Mouse (Mus musculus) stomach, embryonic 15.5 days (tissue): ENCODE data around the gene Rdh7. TPM values are rescaled to one million over a fixed set of nuclear protein-coding genes. Genes with fewer than 3 reads are reported as not detected.
"Not testable (repeated sequence)": the region's sequence is repeated elsewhere in the genome, so short reads cannot be mapped to it uniquely, and the experiment has no call there.

Source experiments
- ATAC-seq: fragments of 200-750 bp; cut with Nextera tagmentation; 2 replicates; pipeline ENCODE4 v1.8.0; 2017; ENCODE audit warnings: low read depth, moderate number of reproducible peaks, moderate TSS enrichment; ENCODE audit not compliant: insufficient read depth, low FRiP score
- H3K27ac ChIP-seq: fragments of 300-500 bp; sonication (generic); 2 replicates; pipeline ENCODE4 v1.5.1; 2015; ENCODE audit warnings: mild to moderate bottlenecking, inconsistent platforms
- H3K27me3 ChIP-seq: fragments of 300-500 bp; sonication (generic); replicated peaks from 2 replicates; pipeline ENCODE4 v1.6.1; 2015; ENCODE audit warnings: inconsistent platforms
- H3K36me3 ChIP-seq: fragments of 300-500 bp; sonication (generic); 2 replicates; pipeline ENCODE4 v1.6.1; 2015; ENCODE audit warnings: inconsistent platforms
- H3K4me1 ChIP-seq: fragments of 300-500 bp; sonication (generic); 2 replicates; pipeline ENCODE4 v1.6.1; 2015; ENCODE audit warnings: inconsistent platforms
- H3K4me2 ChIP-seq: fragments of 300-500 bp; sonication (generic); 2 replicates; pipeline ENCODE4 v1.6.1; 2015; ENCODE audit warnings: mild to moderate bottlenecking, inconsistent platforms
- H3K4me3 ChIP-seq: fragments of 300-500 bp; sonication (generic); replicated peaks from 2 replicates; pipeline ENCODE4 v1.5.1; 2015; ENCODE audit warnings: inconsistent platforms
- H3K9ac ChIP-seq: fragments of 300-500 bp; sonication (generic); 2 replicates; pipeline ENCODE4 v1.6.1; 2015; ENCODE audit warnings: inconsistent platforms
- H3K9me3 ChIP-seq: fragments of 300-500 bp; sonication (generic); 2 replicates; pipeline ENCODE4 v1.6.1; 2016; ENCODE audit warnings: inconsistent platforms
- WGBS: fragments of 180-500 bp; shearing (Covaris S2); methylation state at CpG from one replicate; pipeline ENCODE4 v1.1.7; 2015; 5-methylcytosine and 5-hydroxymethylcytosine counted together
- polyA plus RNA-seq: library from polyadenylated mRNA; unstranded; fragments of >200 nt; fragmentation: Nextera tagmentation; extraction: Ambion mirVana; gene quantifications from 2 replicates; pipeline ENCODE4 v1.2.1, GENCODE M21; 2015

Rdh7 gene
- polyA plus RNA-seq, 1 experiment from 2014 or later, result 0.35 TPM

DNA sequence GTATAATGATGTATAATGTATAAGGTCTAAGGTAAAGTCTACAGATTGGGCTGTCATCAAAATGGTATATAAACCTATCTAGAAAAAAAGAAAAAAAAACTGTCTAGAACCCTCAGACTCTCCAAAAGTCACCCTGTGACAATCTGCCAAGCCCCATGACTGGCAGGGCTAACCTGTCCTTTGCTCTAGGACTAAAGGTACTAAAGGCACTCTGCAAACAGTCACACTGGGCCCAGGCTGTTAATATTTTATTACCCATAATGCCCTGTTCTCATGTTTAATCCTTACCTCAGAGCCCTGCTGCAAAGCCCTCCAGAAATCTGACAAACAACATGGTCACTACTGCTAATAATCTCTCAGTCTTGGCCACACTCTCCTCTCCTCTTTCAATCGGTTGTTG lies 2.1 kb downstream of the Rdh7 start:
- 71% methylated on average over 1 of the region's 1 CpGs for WGBS
- Histone ChIP-seq H3K36me3 (no peaks in the 10 kb centered on the region), H3K9ac (no peak overlapping the region)

GRCm38 (mm10) chr10:127881041-127881440 lies 7.6 kb downstream of the Rdh7 start:
- Histone ChIP-seq H3K27ac (no peak overlapping the region), H3K9me3 (no peaks in the 10 kb centered on the region), H3K4me3 (no peak overlapping the region), H3K36me3 (no peaks in the 10 kb centered on the region), H3K27me3 (no peaks in the 10 kb centered on the region), H3K4me2 (no peak overlapping the region), H3K4me1 (peaks cover 10% of the 10 kb centered on the region; the same call in 1 of the 2 replicates), H3K9ac (no peak overlapping the region)
- ATAC-seq, result no peak
- WGBS, result 91% methylated on average over 4 of the region's 4 CpGs

More for the DNA sequence above, 2.1 kb downstream of the Rdh7 start:
- Histone ChIP-seq H3K9me3 (no peaks in the 10 kb centered on the region), H3K27me3 (no peaks in the 10 kb centered on the region), H3K27ac (no peak overlapping the region), H3K4me1 (no peaks in the 10 kb centered on the region), H3K4me3 (no peak overlapping the region), H3K4me2 (no peak overlapping the region)
- ATAC-seq, result no peak

DNA sequence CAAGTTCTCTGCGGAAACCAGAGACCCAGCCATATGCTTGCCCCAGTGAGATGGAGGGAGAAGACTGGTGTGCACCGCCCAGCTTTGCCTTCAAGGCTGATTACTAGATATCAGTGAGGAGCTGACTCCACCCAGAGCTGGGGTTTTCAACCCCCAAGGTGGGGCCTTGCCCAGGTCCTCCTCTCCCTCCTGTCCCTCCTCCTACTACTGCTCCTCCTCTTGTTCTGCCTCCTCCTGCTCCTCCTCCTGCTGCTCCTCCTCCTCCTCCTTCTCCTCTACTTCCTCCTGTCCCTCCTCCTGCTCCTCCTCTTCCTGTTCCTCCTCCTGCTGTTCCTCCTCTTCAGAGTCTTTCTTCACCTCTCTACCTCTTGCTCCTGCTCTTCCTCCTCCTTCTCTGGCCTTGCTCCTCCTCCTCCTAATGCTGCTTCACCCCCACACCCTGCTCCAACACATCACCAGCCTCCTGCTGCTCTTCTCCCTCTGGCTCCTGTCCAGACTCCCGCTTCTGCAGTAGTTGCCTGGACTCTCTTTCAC lies 9.4 kb downstream of the Rdh7 start:
- peak; percentile 51 for ATAC-seq
- Histone ChIP-seq H3K4me1 (peaks cover 10% of the 10 kb centered on the region; the same call in 1 of the 2 replicates), H3K4me3 (no peak overlapping the region), H3K36me3 (no peaks in the 10 kb centered on the region), H3K9me3 (no peaks in the 10 kb centered on the region), H3K4me2 (no peak overlapping the region), H3K27me3 (no peaks in the 10 kb centered on the region), H3K27ac (peak overlapping the region; percentile 71), H3K9ac (no peak overlapping the region)
- WGBS, result 57% methylated on average over 3 of the region's 3 CpGs

GRCm38 (mm10) chr10:127878262-127879057 lies 10.2 kb downstream of the Rdh7 start:
- WGBS, result 48% methylated on average over 3 of the region's 3 CpGs
- Histone ChIP-seq H3K4me3 (no peak overlapping the region), H3K9ac (no peak overlapping the region), H3K4me2 (0 out of 2 replicates have a peak overlapping the region, but pooled peaks have one; percentile 13), H3K4me1 (peaks cover 10% of the 10 kb centered on the region; the same call in 1 of the 2 replicates), H3K36me3 (no peaks in the 10 kb centered on the region), H3K9me3 (no peaks in the 10 kb centered on the region), H3K27ac (peak overlapping the region; percentile 71), H3K27me3 (no peaks in the 10 kb centered on the region)
- ATAC-seq, result peak; percentile 81

DNA sequence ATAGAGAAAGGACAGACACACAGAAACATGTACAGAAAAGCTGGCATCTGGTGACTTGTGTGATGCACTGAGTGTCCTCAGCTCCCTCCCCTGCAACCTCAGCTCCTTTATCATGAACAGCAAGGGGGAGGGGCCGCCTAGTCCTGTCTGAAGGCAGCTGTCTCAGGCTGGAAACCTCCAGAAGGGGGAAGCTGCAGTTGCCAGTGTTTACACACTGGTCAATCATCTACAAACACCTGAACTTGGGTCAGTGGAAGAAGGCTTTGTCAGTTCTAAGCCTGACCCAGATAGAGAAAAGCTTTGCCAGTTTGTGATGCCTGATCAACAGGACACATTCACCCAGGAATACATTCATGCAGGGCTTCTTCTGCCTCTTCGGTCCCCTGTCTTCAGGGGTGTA lies 10.9 kb downstream of the Rdh7 start:
- Histone ChIP-seq H3K27me3 (no peaks in the 10 kb centered on the region), H3K4me1 (peaks cover 10% of the 10 kb centered on the region; the same call in 1 of the 2 replicates), H3K4me3 (no peak overlapping the region), H3K9me3 (no peaks in the 10 kb centered on the region), H3K4me2 (0 out of 2 replicates have a peak overlapping the region, but pooled peaks have one; percentile 13), H3K27ac (peak overlapping the region; percentile 71), H3K9ac (no peak overlapping the region), H3K36me3 (no peaks in the 10 kb centered on the region)
- WGBS, result 15% methylated on average over 2 of the region's 2 CpGs
- peak; percentile 84 for ATAC-seq

GRCm38 (mm10) chr10:127872484-127872883 lies 16.1 kb downstream of the Rdh7 start:
- WGBS, result 65% methylated on average over 4 of the region's 4 CpGs
- no peaks in the 10 kb centered on the region for H3K9me3 ChIP-seq
- no peak overlapping the region for H3K27ac ChIP-seq
- no peak for ATAC-seq
- no peak overlapping the region for H3K4me3 ChIP-seq
- H3K9ac ChIP-seq, result no peak overlapping the region
- no peaks in the 10 kb centered on the region for H3K27me3 ChIP-seq
- H3K36me3 ChIP-seq, result no peaks in the 10 kb centered on the region
- no peaks in the 10 kb centered on the region for H3K4me1 ChIP-seq
- H3K4me2 ChIP-seq, result no peak overlapping the region

DNA sequence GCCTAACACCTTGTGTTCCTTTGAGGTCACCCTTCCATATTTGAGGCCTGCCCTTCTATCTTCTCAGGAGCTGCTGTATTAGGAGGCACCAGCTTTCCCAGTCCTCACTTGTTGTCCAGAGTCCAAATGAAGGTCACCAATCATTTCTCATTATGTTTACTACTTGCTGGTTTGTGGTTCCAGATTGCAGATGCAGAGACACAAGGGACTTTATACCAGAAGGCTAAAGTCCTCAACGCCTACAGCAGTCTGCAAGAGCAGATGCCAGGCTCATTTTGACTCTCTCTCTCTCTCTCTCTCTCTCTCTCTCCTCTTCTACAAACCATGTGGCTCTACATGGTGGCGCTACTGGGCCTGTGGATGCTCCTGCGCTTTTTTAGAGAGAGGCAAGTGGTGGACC lies 22.4 kb downstream of the Rdh7 start, which contains the start of gene Rdh16f2:
TSS of gene Rdh16f2 (plus strand) at position 243 of the 400 bp plus-strand sequence.
- ATAC-seq, result no peak
- H3K4me1 ChIP-seq, result no peaks in the 10 kb centered on the region
- no peaks in the 10 kb centered on the region for H3K36me3 ChIP-seq
- 81% methylated on average over 3 of the region's 3 CpGs for WGBS
- H3K27me3 ChIP-seq, result no peaks in the 10 kb centered on the region
- H3K9ac ChIP-seq, result no peak within 1 kb of the TSS
- no peak within 1 kb of the TSS for H3K4me2 ChIP-seq
- H3K4me3 ChIP-seq, result no peak within 1 kb of the TSS
- no peak within 1 kb of the TSS for H3K27ac ChIP-seq
- H3K9me3 ChIP-seq, result no peaks in the 10 kb centered on the region

DNA sequence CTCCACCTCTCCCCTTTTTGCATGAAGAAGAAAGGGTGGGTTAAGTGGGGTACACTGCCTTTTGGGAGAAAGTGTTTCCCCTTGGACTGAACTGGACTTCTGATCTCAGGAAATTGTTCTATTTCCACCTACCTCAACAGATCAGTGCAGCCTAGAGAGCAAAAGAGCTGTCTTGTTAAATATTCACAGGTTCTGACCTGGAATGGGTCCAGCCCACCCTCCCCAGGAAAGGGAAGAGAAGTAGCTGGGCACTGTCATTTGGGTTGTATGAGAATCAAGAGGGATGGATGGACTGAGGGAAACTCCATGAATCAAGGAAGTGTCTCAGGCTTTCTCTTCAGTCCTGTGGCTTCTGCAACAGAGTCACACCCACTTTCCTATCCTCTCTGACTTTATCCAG lies 23.7 kb downstream of the Rdh7 start:
- no peak overlapping the region for H3K9ac ChIP-seq
- no peak overlapping the region for H3K27ac ChIP-seq
- no peak overlapping the region for H3K4me3 ChIP-seq
- no peaks in the 10 kb centered on the region for H3K9me3 ChIP-seq
- H3K4me2 ChIP-seq, result no peak overlapping the region
- H3K4me1 ChIP-seq, result no peaks in the 10 kb centered on the region
- no peak for ATAC-seq
- H3K27me3 ChIP-seq, result no peaks in the 10 kb centered on the region
- no peaks in the 10 kb centered on the region for H3K36me3 ChIP-seq

GRCm38 (mm10) chr10:127856376-127856775 lies 32.2 kb downstream of the Rdh7 start:
- Histone ChIP-seq H3K9ac (no peak overlapping the region), H3K9me3 (no peaks in the 10 kb centered on the region), H3K4me3 (no peak overlapping the region), H3K4me1 (no peaks in the 10 kb centered on the region), H3K4me2 (no peak overlapping the region), H3K36me3 (no peaks in the 10 kb centered on the region), H3K27ac (no peak overlapping the region), H3K27me3 (no peaks in the 10 kb centered on the region)
- no peak for ATAC-seq

DNA sequence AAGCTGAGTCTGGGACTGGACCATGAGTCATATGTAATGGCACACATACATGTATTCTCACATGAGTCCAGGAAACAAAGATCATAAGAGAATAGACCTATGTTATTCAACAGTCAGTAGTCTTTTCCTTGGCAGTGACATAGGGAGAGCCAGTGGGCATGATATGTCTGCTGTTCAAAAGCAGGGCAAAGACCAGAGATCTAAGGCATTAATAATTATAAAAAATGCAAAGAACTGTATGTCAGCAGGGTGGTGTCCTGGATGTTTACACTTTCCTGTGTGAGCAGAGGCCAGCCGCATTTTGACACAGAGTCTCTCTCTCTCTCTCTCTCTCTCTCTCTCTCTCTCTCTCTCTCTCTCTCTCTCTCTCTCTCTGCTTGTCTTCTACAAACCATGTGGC lies 39.0 kb downstream of the Rdh7 start, which contains the start of gene Rdh19:
TSS of gene Rdh19 (plus strand) at position 301 of the 400 bp plus-strand sequence.
- Histone ChIP-seq H3K36me3 (no peaks in the 10 kb centered on the region), H3K27ac (no peak within 1 kb of the TSS), H3K4me3 (no peak within 1 kb of the TSS), H3K4me2 (no peak within 1 kb of the TSS), H3K27me3 (no peaks in the 10 kb centered on the region), H3K9ac (no peak within 1 kb of the TSS), H3K4me1 (no peaks in the 10 kb centered on the region), H3K9me3 (no peaks in the 10 kb centered on the region)
- WGBS, result 33% methylated on average over 1 of the region's 1 CpGs
- no peak for ATAC-seq

GRCm38 (mm10) chr10:127848089-127848488 lies 40.5 kb downstream of the Rdh7 start:
- H3K9me3 ChIP-seq, result no peaks in the 10 kb centered on the region
- no peaks in the 10 kb centered on the region for H3K4me1 ChIP-seq
- H3K4me2 ChIP-seq, result no peak overlapping the region
- no peak overlapping the region for H3K27ac ChIP-seq
- WGBS, result 74% methylated on average over 1 of the region's 1 CpGs
- no peaks in the 10 kb centered on the region for H3K36me3 ChIP-seq
- no peak overlapping the region for H3K4me3 ChIP-seq
- H3K27me3 ChIP-seq, result no peaks in the 10 kb centered on the region
- H3K9ac ChIP-seq, result no peak overlapping the region
- no peak for ATAC-seq

- not testable (repeated sequence) for H3K9ac ChIP-seq, H3K9me3 ChIP-seq, H3K27me3 ChIP-seq, H3K4me1 ChIP-seq, H3K4me2 ChIP-seq, H3K27ac ChIP-seq, H3K36me3 ChIP-seq, ATAC-seq, H3K4me3 ChIP-seq
- WGBS, result 87% methylated on average over 5 of the region's 5 CpGs
These were observed 42.7 kb downstream of the Rdh7 start for GRCm38 (mm10) chr10:127845945-127846344.
